Mouse (Mus musculus) forebrain, embryonic 12.5 days (tissue): ENCODE results near the gene Adamtsl3. TPM values are rescaled to one million over a fixed set of nuclear protein-coding genes. Genes with fewer than 3 reads are reported as not detected.

Experiments
- ATAC-seq: fragments of 200-750 bp; cut with Nextera tagmentation; 2 replicates; pipeline ENCODE4 v1.8.0; 2017; ENCODE audit warnings: moderate TSS enrichment; ENCODE audit not compliant: low FRiP score
- H3K27ac ChIP-seq: fragments of 300-500 bp; sonication (generic); 2 replicates; pipeline ENCODE4 v1.5.1; 2016; ENCODE audit warnings: mild to moderate bottlenecking
- H3K27me3 ChIP-seq: fragments of 300-500 bp; sonication (generic); 2 replicates; pipeline ENCODE4 v1.6.1; 2016; ENCODE audit warnings: mild to moderate bottlenecking
- H3K36me3 ChIP-seq: fragments of 300-500 bp; sonication (generic); replicated peaks from 2 replicates; pipeline ENCODE4 v1.6.1; 2016; ENCODE audit warnings: mild to moderate bottlenecking
- H3K4me1 ChIP-seq: fragments of 300-500 bp; sonication (generic); 2 replicates; pipeline ENCODE4 v1.6.1; 2016
- H3K4me2 ChIP-seq: fragments of 300-500 bp; sonication (generic); 2 replicates; pipeline ENCODE4 v1.6.1; 2016; ENCODE audit warnings: mild to moderate bottlenecking, moderate library complexity
- H3K4me3 ChIP-seq: fragments of 300-500 bp; sonication (generic); replicated peaks from 2 replicates; pipeline ENCODE4 v1.5.1; 2016; ENCODE audit warnings: mild to moderate bottlenecking
- H3K9ac ChIP-seq: fragments of 300-500 bp; sonication (generic); 2 replicates; pipeline ENCODE4 v1.6.1; 2016; ENCODE audit warnings: mild to moderate bottlenecking
- H3K9me3 ChIP-seq: fragments of 300-500 bp; sonication (generic); 2 replicates; pipeline ENCODE4 v1.6.1; 2016
- WGBS: fragments of 180-500 bp; shearing (Covaris S2); methylation state at CpG from one replicate; pipeline ENCODE4 v1.1.7; 2016; 5-methylcytosine and 5-hydroxymethylcytosine counted together
- polyA plus RNA-seq: library from polyadenylated mRNA; unstranded; fragments of >200 nt; fragmentation: Nextera tagmentation; extraction: Ambion mirVana; gene quantifications from 2 replicates; pipeline ENCODE4 v1.2.1, GENCODE M21; 2016

The Adamtsl3 gene
- polyA plus RNA-seq, result 0.15 and 0.56 TPM in 2 replicates

DNA sequence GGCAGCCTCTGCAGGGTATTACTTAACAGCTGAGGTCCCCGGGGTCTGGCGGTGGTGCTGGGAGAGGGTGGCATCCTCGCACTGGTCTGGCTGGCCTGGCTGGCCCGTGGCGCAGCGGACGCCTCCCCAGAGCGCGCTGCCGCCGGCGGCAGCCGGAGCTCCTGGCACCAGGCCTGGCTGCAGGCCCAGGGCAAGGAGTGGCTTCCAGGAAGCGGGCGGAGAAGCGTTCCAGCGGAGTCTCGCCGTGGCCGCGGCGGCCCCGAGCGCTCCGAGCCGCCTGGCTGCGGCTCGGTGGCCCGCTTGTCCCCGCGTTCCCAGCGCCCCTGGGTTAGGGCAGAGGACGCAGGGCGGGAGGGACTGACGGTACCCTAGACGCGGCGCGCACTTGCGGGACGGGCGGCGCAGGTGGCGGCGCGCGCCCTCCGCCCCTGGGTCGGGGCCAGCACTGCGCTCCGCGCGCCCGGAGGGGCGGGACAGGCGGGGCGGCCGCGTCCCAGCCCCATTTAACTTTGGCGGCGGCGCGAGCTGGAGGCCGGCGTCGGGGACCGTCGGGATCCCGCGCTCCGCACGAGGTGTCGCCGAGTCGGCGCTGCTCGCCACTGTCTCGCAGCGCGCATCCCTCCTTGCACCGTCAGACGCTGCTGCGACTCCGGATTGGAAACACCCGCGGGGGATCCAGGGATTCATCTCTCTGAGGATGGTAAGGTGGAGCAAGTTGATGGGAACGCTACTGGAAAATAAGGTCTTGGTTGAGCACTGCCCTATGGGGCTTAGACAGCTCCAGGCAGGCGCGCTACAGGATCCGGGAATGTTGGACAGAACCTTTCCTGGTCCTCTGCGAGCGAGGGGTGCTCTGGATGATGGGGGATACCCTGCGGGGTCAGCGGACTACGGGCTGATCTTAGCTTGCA lies at the start of gene Adamtsl3:
Adamtsl3 (plus strand) TSS at position 484 of the 911 bp plus-strand sequence.
- WGBS, result 1% methylated on average over 61 of the region's 95 CpGs
- peak within 1 kb of the TSS; percentile 83 for H3K4me2 ChIP-seq
- no peak within 1 kb of the TSS for H3K27ac ChIP-seq
- H3K9ac ChIP-seq, result peak within 1 kb of the TSS; percentile 51
- H3K9me3 ChIP-seq, result no peaks in the 10 kb centered on the region
- peaks cover 14% of the 10 kb centered on the region for H3K4me1 ChIP-seq
- peaks cover 63% of the 10 kb centered on the region for H3K27me3 ChIP-seq
- no peaks in the 10 kb centered on the region for H3K36me3 ChIP-seq
- H3K4me3 ChIP-seq, result peak within 1 kb of the TSS; percentile 47
- ATAC-seq, result peak; percentile 68

DNA sequence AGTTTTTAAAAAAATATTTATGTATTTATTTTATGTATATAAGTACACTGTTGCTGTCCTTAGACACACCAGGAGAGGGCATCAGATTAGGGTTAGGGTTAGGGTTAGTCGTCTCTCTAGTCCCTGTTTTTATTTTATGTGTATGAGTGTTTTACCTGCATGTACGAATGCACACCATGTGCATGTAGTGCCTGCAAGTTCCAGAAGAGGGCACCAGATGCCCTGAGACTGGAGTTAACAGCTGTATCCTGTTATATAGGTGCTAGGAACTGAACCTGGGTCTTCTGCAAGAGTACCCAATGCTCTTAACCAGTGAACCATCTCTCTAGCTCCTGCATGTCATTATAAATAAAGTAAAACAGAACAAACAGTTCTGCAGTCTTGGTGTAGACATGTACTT lies 48.3 kb upstream of the Adamtsl3 start:
- no peaks in the 10 kb centered on the region for H3K9me3 ChIP-seq
- no peaks in the 10 kb centered on the region for H3K27me3 ChIP-seq
- no peaks in the 10 kb centered on the region for H3K36me3 ChIP-seq
- no peak overlapping the region for H3K27ac ChIP-seq
- WGBS, result 86% methylated on average over 2 of the region's 2 CpGs
- H3K9ac ChIP-seq, result no peak overlapping the region
- no peak overlapping the region for H3K4me2 ChIP-seq
- H3K4me1 ChIP-seq, result 0 out of 2 replicates have a peak, but pooled peaks cover 3% of the 10 kb centered on the region
- no peak overlapping the region for H3K4me3 ChIP-seq
- no peak for ATAC-seq

DNA sequence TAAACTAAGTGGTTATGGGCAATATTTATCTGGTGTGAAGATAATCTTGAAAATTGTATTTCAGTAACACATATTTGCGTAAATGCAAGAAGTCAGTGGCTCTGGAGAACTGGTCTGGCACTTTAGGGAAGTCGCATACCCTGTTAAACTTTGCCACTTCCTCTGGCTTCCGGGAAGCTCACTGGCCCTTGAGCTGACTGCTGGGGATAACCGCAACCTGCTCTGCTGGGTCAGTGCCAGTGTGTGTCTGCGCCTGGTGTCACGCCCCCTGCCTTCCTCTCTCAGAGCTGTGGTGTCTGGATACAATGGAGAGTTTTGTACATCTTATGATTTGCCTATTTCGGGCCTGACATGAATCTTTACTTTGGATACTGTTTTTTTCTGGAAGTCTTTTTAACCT lies 42.1 kb upstream of the Adamtsl3 start:
- no peak overlapping the region for H3K4me2 ChIP-seq
- peaks cover 6% of the 10 kb centered on the region; the same call in 1 of the 2 replicates for H3K4me1 ChIP-seq
- 85% methylated on average over 7 of the region's 7 CpGs for WGBS
- H3K9ac ChIP-seq, result no peak overlapping the region
- H3K27me3 ChIP-seq, result no peaks in the 10 kb centered on the region
- no peak for ATAC-seq
- H3K9me3 ChIP-seq, result no peaks in the 10 kb centered on the region
- no peaks in the 10 kb centered on the region for H3K36me3 ChIP-seq
- H3K4me3 ChIP-seq, result no peak overlapping the region
- no peak overlapping the region for H3K27ac ChIP-seq

DNA sequence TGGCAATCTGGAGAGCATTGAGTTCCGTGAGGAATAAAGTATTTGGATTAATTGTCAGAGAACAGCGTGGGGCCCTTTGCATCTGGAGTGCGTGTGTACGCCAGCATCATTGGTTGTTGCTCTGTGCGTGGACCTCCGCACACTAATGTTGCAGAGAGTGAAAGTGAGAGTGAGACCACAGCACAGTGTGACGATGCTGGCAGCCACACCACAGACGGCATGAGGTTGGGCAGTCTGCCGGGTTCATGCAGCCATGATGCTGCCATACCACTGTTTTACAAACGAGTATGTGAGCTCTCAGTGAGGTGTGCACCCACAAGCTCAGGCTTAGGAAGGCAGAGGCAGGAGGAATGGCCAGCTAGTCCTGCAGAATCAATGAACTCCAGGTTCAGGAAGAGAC lies 41.4 kb upstream of the Adamtsl3 start:
- Histone ChIP-seq H3K27ac (no peak overlapping the region), H3K4me1 (peaks cover 6% of the 10 kb centered on the region; the same call in 1 of the 2 replicates), H3K27me3 (no peaks in the 10 kb centered on the region), H3K4me3 (no peak overlapping the region), H3K9ac (no peak overlapping the region), H3K4me2 (no peak overlapping the region), H3K9me3 (no peaks in the 10 kb centered on the region), H3K36me3 (no peaks in the 10 kb centered on the region)
- 79% methylated on average over 10 of the region's 10 CpGs for WGBS
- ATAC-seq, result no peak

DNA sequence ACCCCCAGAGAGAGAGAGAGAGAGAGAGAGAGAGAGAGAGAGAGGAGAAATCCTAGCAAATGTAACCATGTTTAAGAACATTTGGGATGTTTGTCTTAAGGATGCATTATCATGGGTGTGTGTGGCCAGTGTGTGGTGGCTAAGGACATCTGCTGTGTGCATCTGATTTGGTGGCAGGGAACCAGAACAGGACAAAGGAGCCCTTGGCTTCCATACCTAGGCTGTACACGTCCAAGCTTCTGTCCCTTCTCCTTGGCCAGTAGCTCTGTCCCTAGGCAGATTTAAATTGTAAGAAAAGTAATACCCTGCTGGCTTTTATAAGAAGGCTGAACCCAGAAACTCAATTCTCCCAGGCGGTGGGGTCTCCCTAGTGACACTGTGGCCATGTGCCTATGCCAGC lies 40.9 kb upstream of the Adamtsl3 start:
- H3K4me3 ChIP-seq, result no peak overlapping the region
- no peaks in the 10 kb centered on the region for H3K9me3 ChIP-seq
- no peak overlapping the region for H3K4me2 ChIP-seq
- H3K4me1 ChIP-seq, result peaks cover 6% of the 10 kb centered on the region; the same call in 1 of the 2 replicates
- H3K27me3 ChIP-seq, result no peaks in the 10 kb centered on the region
- ATAC-seq, result no peak
- no peak overlapping the region for H3K27ac ChIP-seq
- H3K36me3 ChIP-seq, result no peaks in the 10 kb centered on the region
- no peak overlapping the region for H3K9ac ChIP-seq
- 83% methylated on average over 2 of the region's 2 CpGs for WGBS

DNA sequence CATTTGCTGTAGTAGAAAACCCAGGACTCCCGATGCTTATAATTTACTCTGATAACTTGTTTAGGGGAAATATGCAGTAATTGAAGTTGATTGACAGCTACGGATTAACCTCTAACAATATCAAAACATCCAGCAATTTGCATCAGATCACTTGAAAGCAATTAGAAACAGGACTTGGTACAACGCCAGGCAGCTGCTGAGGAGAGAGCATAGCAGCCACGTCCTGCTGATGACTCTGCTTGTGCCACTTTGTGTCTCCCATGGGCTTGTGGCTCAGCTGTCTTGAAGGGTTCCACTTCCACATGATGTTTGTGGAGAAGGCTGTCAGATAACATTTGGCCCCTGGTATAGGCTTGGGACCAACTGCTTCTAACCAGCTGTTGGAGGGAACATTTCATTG lies 27.1 kb upstream of the Adamtsl3 start:
- Histone ChIP-seq H3K4me3 (no peak overlapping the region), H3K36me3 (no peaks in the 10 kb centered on the region), H3K4me2 (no peak overlapping the region), H3K9me3 (no peaks in the 10 kb centered on the region), H3K4me1 (no peaks in the 10 kb centered on the region), H3K9ac (no peak overlapping the region), H3K27ac (no peak overlapping the region), H3K27me3 (no peaks in the 10 kb centered on the region)
- WGBS, result 50% methylated on average over 4 of the region's 4 CpGs
- ATAC-seq, result no peak

DNA sequence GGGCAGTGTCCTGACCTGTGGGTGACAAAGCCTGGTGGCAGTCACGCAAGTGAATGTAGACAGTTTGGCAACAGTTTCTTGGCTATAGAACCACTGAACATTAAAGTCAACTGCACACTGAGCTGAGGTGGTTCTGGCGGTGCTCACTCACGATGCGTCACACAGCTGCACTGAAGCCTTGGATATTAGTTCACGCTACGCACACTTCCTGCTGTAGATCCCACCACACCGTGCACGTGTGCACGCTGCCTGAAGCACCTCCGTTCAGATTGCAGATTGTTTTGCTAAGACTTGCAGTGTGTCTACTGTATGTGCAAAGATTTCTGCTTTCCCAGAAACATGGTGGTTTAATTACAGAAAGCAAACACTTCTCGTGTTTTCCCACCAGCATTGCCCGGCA lies 17.0 kb upstream of the Adamtsl3 start:
- no peak overlapping the region for H3K4me3 ChIP-seq
- H3K27ac ChIP-seq, result no peak overlapping the region
- no peak for ATAC-seq
- no peak overlapping the region for H3K9ac ChIP-seq
- no peaks in the 10 kb centered on the region for H3K4me1 ChIP-seq
- WGBS, result 90% methylated on average over 12 of the region's 12 CpGs
- H3K27me3 ChIP-seq, result no peaks in the 10 kb centered on the region
- H3K9me3 ChIP-seq, result no peaks in the 10 kb centered on the region
- no peak overlapping the region for H3K4me2 ChIP-seq
- H3K36me3 ChIP-seq, result no peaks in the 10 kb centered on the region

DNA sequence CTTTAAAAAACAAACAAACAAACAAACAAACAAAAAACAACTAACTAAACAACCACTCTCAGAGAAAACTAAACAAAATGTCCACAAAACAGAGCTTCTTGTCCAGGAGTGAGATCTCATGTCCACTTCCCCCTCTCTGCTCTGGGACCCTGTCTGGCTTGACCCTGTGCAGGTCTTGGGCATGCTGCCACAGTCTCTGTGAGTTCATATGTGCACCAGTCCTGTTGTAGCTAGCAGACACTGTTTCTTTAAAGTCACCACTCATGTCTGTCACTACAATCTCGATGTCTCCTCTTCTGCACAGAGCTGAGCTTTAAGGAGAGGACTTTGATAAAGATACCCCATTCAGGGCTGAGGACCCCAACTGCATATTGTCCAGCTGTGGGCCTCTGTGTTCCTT lies 8.9 kb upstream of the Adamtsl3 start:
- Histone ChIP-seq H3K4me2 (no peak overlapping the region), H3K4me1 (no peaks in the 10 kb centered on the region), H3K36me3 (no peaks in the 10 kb centered on the region), H3K4me3 (no peak overlapping the region), H3K9me3 (no peaks in the 10 kb centered on the region), H3K27me3 (peaks cover 6% of the 10 kb centered on the region), H3K9ac (no peak overlapping the region), H3K27ac (no peak overlapping the region)
- WGBS, result 66% methylated on average over 1 of the region's 1 CpGs
- ATAC-seq, result no peak

DNA sequence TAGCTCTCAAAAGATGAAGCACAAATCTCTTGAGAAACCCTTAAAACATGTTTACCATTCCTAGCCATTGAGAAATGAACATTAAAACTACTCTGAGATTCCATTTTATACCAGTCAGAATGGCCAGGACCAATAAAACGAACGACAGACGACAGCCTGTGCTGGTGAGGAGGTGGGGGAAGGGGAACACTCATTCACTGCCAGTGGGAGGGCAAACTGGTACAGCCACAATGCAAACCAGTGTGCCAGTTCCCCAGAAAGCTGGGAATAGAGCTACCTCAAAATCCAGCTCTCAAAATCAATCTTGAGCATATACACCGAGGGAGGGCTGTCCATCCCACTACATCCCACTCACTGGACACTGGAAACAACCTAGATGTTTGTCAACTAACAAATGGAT lies 8.3 kb upstream of the Adamtsl3 start:
- no peak overlapping the region for H3K4me2 ChIP-seq
- no peaks in the 10 kb centered on the region for H3K4me1 ChIP-seq
- 73% methylated on average over 4 of the region's 4 CpGs for WGBS
- H3K4me3 ChIP-seq, result no peak overlapping the region
- no peak overlapping the region for H3K9ac ChIP-seq
- H3K9me3 ChIP-seq, result no peaks in the 10 kb centered on the region
- no peaks in the 10 kb centered on the region for H3K36me3 ChIP-seq
- H3K27ac ChIP-seq, result no peak overlapping the region
- ATAC-seq, result no peak
- H3K27me3 ChIP-seq, result peaks cover 10% of the 10 kb centered on the region

DNA sequence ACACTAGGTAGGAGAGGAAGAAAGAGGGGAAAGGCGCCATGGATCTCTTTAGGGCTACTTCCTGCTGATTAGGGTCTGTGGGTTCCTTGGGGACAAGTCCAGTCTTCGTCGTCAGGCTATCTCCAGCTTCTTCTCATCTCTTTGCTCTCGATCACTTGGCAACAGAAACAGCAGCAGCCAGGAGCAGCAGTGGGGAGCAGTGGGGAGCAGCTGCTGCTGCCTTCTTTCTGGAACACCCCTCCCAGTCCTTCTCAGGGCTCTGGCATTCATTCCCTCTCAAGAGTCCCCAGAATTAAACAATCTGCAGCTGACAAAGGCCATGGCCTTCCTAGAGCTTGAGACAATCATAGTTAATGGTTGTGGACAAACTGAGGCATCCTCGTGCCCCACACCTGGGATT lies 7.6 kb upstream of the Adamtsl3 start:
- no peak overlapping the region for H3K4me3 ChIP-seq
- H3K4me2 ChIP-seq, result no peak overlapping the region

DNA sequence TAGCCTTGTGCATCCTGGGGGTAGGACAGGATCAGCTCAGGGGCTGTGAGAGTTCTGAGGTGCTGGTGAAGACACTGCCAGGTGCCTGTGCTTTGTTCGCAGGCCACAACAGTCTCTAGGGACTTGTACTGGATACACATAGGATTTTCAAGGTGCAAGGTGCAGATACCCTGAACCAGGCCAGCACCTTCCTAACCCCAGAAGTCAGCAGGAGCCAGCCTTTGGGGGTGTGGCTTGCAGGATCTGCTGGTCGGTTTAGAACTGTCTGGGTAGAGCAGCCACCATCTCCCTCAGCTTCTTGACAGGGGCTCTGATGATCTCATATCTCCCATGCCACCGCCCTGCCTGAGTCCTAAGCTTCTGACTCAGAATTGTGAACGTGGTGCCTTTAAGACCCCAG lies 5.7 kb upstream of the Adamtsl3 start:
- Histone ChIP-seq H3K4me2 (no peak overlapping the region), H3K4me3 (no peak overlapping the region), H3K27ac (no peak overlapping the region), H3K4me1 (no peaks in the 10 kb centered on the region; the same call in 1 of the 2 replicates), H3K36me3 (no peaks in the 10 kb centered on the region), H3K27me3 (peaks cover 28% of the 10 kb centered on the region), H3K9ac (no peak overlapping the region), H3K9me3 (no peaks in the 10 kb centered on the region)
- ATAC-seq, result no peak
- 56% methylated on average over 4 of the region's 4 CpGs for WGBS

More for the DNA sequence above, 7.6 kb upstream of the Adamtsl3 start:
- no peaks in the 10 kb centered on the region for H3K36me3 ChIP-seq
- H3K9me3 ChIP-seq, result no peaks in the 10 kb centered on the region
- no peak overlapping the region for H3K27ac ChIP-seq
- WGBS, result 71% methylated on average over 5 of the region's 5 CpGs
- H3K4me1 ChIP-seq, result no peaks in the 10 kb centered on the region
- no peak for ATAC-seq
- H3K27me3 ChIP-seq, result peaks cover 10% of the 10 kb centered on the region
- no peak overlapping the region for H3K9ac ChIP-seq

DNA sequence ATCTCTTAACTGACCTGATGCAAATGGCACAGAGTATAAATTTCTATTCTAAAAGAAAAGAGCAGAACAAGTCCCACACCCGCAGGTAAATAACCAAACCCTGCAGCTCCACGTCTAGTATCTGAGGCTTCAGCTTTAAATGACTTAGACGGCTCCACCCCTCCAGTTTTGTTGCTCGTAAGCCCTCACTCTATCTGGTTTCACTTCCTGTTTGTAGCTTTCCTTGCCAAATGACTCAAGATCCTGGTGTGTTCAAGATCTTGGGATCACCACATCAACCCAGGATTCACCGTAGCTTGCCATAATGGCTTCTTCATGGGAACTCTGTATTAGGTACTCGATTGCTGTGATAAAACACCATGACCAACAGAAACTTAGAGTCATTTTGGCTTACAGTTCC lies 4.6 kb upstream of the Adamtsl3 start:
- 84% methylated on average over 6 of the region's 6 CpGs for WGBS
- Histone ChIP-seq H3K4me1 (peaks cover 9% of the 10 kb centered on the region), H3K9ac (no peak overlapping the region), H3K4me2 (no peak overlapping the region), H3K27ac (no peak overlapping the region), H3K27me3 (peaks cover 38% of the 10 kb centered on the region), H3K9me3 (no peaks in the 10 kb centered on the region), H3K4me3 (no peak overlapping the region), H3K36me3 (no peaks in the 10 kb centered on the region)
- ATAC-seq, result no peak

DNA sequence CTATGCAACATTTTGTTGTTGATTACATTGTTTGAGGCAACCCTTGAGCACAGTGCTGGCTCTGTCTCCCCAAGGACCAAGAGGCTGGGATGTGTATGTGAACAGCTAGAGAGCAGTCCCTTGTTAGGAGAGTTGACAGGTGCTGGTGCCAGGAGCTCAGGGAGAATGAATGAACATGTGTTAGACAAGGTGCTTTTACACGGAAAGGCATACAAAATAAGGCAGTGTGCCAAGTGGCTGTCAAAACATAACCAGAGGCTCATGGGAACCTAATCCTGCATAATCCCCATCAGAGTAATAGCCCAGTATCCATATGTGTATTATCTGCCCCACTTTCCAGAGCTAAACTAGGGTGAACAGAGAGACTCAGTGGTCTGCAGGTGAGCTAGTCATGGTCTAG lies 1.5 kb upstream of the Adamtsl3 start:
- H3K4me2 ChIP-seq, result no peak overlapping the region
- H3K9me3 ChIP-seq, result no peaks in the 10 kb centered on the region
- WGBS, result 48% methylated on average over 1 of the region's 1 CpGs
- H3K36me3 ChIP-seq, result no peaks in the 10 kb centered on the region
- no peak overlapping the region for H3K4me3 ChIP-seq
- H3K27ac ChIP-seq, result no peak overlapping the region
- no peak for ATAC-seq
- H3K27me3 ChIP-seq, result peaks cover 63% of the 10 kb centered on the region
- H3K9ac ChIP-seq, result no peak overlapping the region
- H3K4me1 ChIP-seq, result peaks cover 14% of the 10 kb centered on the region
